Comparison of ENCODE assay signal across 14 mouse cellular contexts in the genomic region with DNA sequence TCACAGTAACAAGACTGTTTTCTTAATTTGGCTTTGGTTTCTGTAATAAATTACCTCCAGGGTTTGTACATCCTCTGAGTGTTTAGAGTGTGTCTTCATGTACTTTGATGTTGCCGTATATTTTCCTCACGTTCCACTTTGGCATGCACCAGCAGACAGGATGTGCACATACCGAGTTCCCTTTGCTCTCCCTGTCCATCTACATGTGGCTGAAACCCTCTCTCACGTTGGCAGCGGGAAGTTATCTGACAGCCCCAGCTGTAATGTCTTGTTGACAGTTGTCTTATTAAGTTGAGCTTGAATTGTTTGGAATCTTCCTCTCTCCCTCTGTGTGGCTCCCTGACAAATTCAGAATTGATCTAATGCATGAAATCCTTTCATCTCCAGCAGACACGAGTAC.
A peak's percentile ranks its signal among the peaks of the same experiment; 100 is the strongest.
DNase-seq lines count a peak whose midpoint lies in the region; ATAC-seq and TF ChIP-seq lines count a peak whose summit lies in the region.
"Had no signal": no experiment of that assay in that cellular context is flagged by ENCODE, and none has a peak within 500 bp of the region (broad histone marks: within the 10 kb centered on the region; RNA-seq: fewer than 3 reads in every experiment).

No protein-coding gene starts in this region.

- H3K4me1 ChIP-seq in heart, postnatal 0 days (ENCODE audit: control insufficient read depth, insufficient read depth) = 0 out of 2 replicates have a peak, but pooled peaks cover 3% of the 10 kb centered on the region
- peaks cover 2% of the 10 kb centered on the region; the same call in 1 of the 2 replicates for H3K4me1 ChIP-seq in intestine, embryonic 16.5 days (ENCODE audit: control insufficient read depth, insufficient read depth, low read length)
- H3K4me1 ChIP-seq in forebrain, embryonic 16.5 days (replicated peaks; ENCODE audit: control insufficient read depth, insufficient read depth, low read length) = no peaks in the 10 kb centered on the region

- H3K9me3 ChIP-seq in heart, postnatal 0 days (replicated peaks; ENCODE audit: control insufficient read depth, low read length) = no peaks in the 10 kb centered on the region
- H3K9me3 ChIP-seq in intestine, embryonic 16.5 days (ENCODE audit: control insufficient read depth, low read length) = no peaks in the 10 kb centered on the region
- H3K9me3 ChIP-seq in forebrain, embryonic 16.5 days (ENCODE audit: control insufficient read depth, low read length) = no peaks in the 10 kb centered on the region
- H3K9me3 ChIP-seq: hindbrain, embryonic 12.5 days had no signal

- no peak for TF ChIP-seq EP300 in heart, postnatal 0 days (IDR thresholded peaks at IDR 0.05; ENCODE audit: low read depth)

- no peak overlapping the region for H3K4me2 ChIP-seq in heart, postnatal 0 days (ENCODE audit: low read depth, low read length)
- no peak overlapping the region for H3K4me2 ChIP-seq in intestine, embryonic 16.5 days (ENCODE audit: low read depth, low read length)
- H3K4me2 ChIP-seq in forebrain, embryonic 16.5 days (ENCODE audit: low read length) = no peak overlapping the region
- H3K4me2 ChIP-seq: hindbrain, embryonic 12.5 days had no signal

- H3K27me3 ChIP-seq in heart, postnatal 0 days (ENCODE audit: control insufficient read depth, insufficient read depth, low read length) = no peaks in the 10 kb centered on the region
- no peaks in the 10 kb centered on the region for H3K27me3 ChIP-seq in intestine, embryonic 16.5 days (replicated peaks; ENCODE audit: control insufficient read depth, insufficient read depth, low read length)
- H3K27me3 ChIP-seq in forebrain, embryonic 16.5 days (replicated peaks; ENCODE audit: control insufficient read depth, insufficient read depth, low read length) = no peaks in the 10 kb centered on the region
- H3K27me3 ChIP-seq: hindbrain, embryonic 12.5 days had no signal

- no peak overlapping the region for H3K4me3 ChIP-seq in heart, postnatal 0 days (ENCODE audit: low read depth, low read length)
- H3K4me3 ChIP-seq in intestine, embryonic 16.5 days (ENCODE audit: low read length) = no peak overlapping the region
- no peak overlapping the region for H3K4me3 ChIP-seq in forebrain, embryonic 16.5 days (replicated peaks; ENCODE audit: low read length)
- H3K4me3 ChIP-seq: hindbrain, embryonic 12.5 days had no signal

- H3K27ac ChIP-seq in heart, postnatal 0 days (ENCODE audit: low read depth) = 0 out of 2 replicates have a peak overlapping the region, but pooled peaks have one; percentile 30
- H3K27ac ChIP-seq in intestine, embryonic 16.5 days (ENCODE audit: low read length) = 0 out of 2 replicates have a peak overlapping the region, but pooled peaks have one; percentile 20
- no peak overlapping the region for H3K27ac ChIP-seq in forebrain, embryonic 16.5 days (ENCODE audit: low read length)
- H3K27ac ChIP-seq: hindbrain, embryonic 12.5 days had no signal

- no peak for ATAC-seq in heart, postnatal 0 days (ENCODE audit: insufficient read depth, low read depth)
- ATAC-seq in intestine, embryonic 16.5 days = no peak
- ATAC-seq in forebrain, embryonic 16.5 days = no peak
- ATAC-seq: forebrain, postnatal 0 days had no signal

- no peak overlapping the region for H3K9ac ChIP-seq in heart, postnatal 0 days (replicated peaks; ENCODE audit: low read depth, low read length)
- no peak overlapping the region for H3K9ac ChIP-seq in intestine, embryonic 16.5 days (ENCODE audit: low read depth, low read length)
- no peak overlapping the region for H3K9ac ChIP-seq in forebrain, embryonic 16.5 days (replicated peaks; ENCODE audit: low read depth, low read length)
- H3K9ac ChIP-seq: forebrain, postnatal 0 days; hindbrain, embryonic 12.5 days had no signal

- 24% methylated on average over 6 of the region's 6 CpGs for WGBS in heart, postnatal 0 days
- 22% methylated on average over 6 of the region's 6 CpGs for WGBS in intestine, embryonic 16.5 days
- 66% methylated on average over 6 of the region's 6 CpGs for WGBS in forebrain, embryonic 16.5 days

- no peak for DNase-seq in heart, postnatal 0 days (ENCODE audit: low spot score)
- no peak for DNase-seq in heart, postnatal 4 days
- peak; percentile 17 for DNase-seq in 416B (ENCODE audit: low read depth)
- peak; percentile 54 for DNase-seq in lung, postnatal 14 days
- no peak for DNase-seq in cerebellum, postnatal 25 days
- DNase-seq: cerebellum, postnatal 14 days; forebrain, postnatal 0 days; gastrocnemius, postnatal 36 days; left cerebral cortex, postnatal 4 days; retina, postnatal 1 day; thymus, postnatal 36 days had no signal

- TF ChIP-seq CTCF in heart, postnatal 0 days (IDR thresholded peaks at IDR 0.05; ENCODE audit: low read depth) = no peak

- no peaks in the 10 kb centered on the region for H3K36me3 ChIP-seq in heart, postnatal 0 days (replicated peaks; ENCODE audit: control insufficient read depth, insufficient read depth, low read length)
- no peaks in the 10 kb centered on the region for H3K36me3 ChIP-seq in intestine, embryonic 16.5 days (ENCODE audit: control insufficient read depth, insufficient read depth, low read length)
- no peaks in the 10 kb centered on the region for H3K36me3 ChIP-seq in forebrain, embryonic 16.5 days (ENCODE audit: control insufficient read depth, insufficient read depth)
- H3K36me3 ChIP-seq: hindbrain, embryonic 12.5 days had no signal

Comparison
In these comparisons a context has a peak if more than half of its experiments do, and no peak if none do; other contexts are left out.
1. DNase-seq: peak in 416B (single experiment) and lung, postnatal 14 days (single experiment); none in heart, postnatal 0 days (single experiment), heart, postnatal 4 days (single experiment) and cerebellum, postnatal 25 days (0 of 2).